Mouse (Mus musculus): ENCODE data around the gene Nos2.
"Not testable (repeated sequence)": the region's sequence is repeated elsewhere in the genome, so short reads cannot be mapped to it uniquely, and the experiment has no call there.

Gene Nos2

GRCm38 (mm10) chr11:78959841-78960520, 39.4 kb downstream of the Nos2 start:
- no peak for DNase-seq

GRCm38 (mm10) chr11:78961221-78961620, 40.6 kb downstream of the Nos2 start:
- no peak for DNase-seq

GRCm38 (mm10) chr11:78967371-78967770, 46.8 kb downstream of the Nos2 start:
- no peak for DNase-seq

- no peak for DNase-seq
These were observed 47.5 kb downstream of the Nos2 start for GRCm38 (mm10) chr11:78968121-78968520.

GRCm38 (mm10) chr11:78971096-78971495, 50.5 kb downstream of the Nos2 start:
- no peak for DNase-seq

- DNase-seq: no peak
These were observed 51.2 kb downstream of the Nos2 start for GRCm38 (mm10) chr11:78971746-78972145.

- DNase-seq: no peak
These were observed 51.7 kb downstream of the Nos2 start for GRCm38 (mm10) chr11:78972328-78972727.

- no peak for DNase-seq
These were observed 52.3 kb downstream of the Nos2 start for GRCm38 (mm10) chr11:78972811-78973351.

GRCm38 (mm10) chr11:78973381-78974150, 53.0 kb downstream of the Nos2 start:
- DNase-seq: peak; percentile 27

GRCm38 (mm10) chr11:78976731-78977510, 56.3 kb downstream of the Nos2 start:
- DNase-seq: no peak

- no peak for DNase-seq
These were observed 57.8 kb downstream of the Nos2 start for GRCm38 (mm10) chr11:78978176-78979019.

GRCm38 (mm10) chr11:78980083-78980634, 59.6 kb downstream of the Nos2 start:
- DNase-seq: no peak

- DNase-seq: no peak
These were observed 61.5 kb downstream of the Nos2 start for GRCm38 (mm10) chr11:78982042-78982441.

GRCm38 (mm10) chr11:78982513-78983291, 62.1 kb downstream of the Nos2 start:
- DNase-seq: no peak

- DNase-seq: no peak
These were observed 63.0 kb downstream of the Nos2 start for GRCm38 (mm10) chr11:78983539-78983938.

GRCm38 (mm10) chr11:78984483-78985177, 64.0 kb downstream of the Nos2 start, which contains the start of gene Lgals9:
Gene Lgals9, minus strand, starts transcription at chr11:78984946.
- DNase-seq: peak; percentile 68

- DNase-seq: no peak
These were observed 64.9 kb downstream of the Nos2 start for GRCm38 (mm10) chr11:78985505-78985904.

- no peak for DNase-seq
These were observed 65.9 kb downstream of the Nos2 start for GRCm38 (mm10) chr11:78986311-78987002.

- DNase-seq: not testable (repeated sequence)
These were observed 68.6 kb downstream of the Nos2 start for GRCm38 (mm10) chr11:78989206-78989605.

GRCm38 (mm10) chr11:78990096-78990495, 69.5 kb downstream of the Nos2 start:
- no peak for DNase-seq

Data from kidney, adult 11 months (tissue).